Mouse (Mus musculus) cerebellum, adult 2 months (tissue): ENCODE data around the gene Urm1. TPM values are rescaled to one million over a fixed set of nuclear protein-coding genes. Genes with fewer than 3 reads are reported as not detected.
"Not testable (repeated sequence)": the region's sequence is repeated elsewhere in the genome, so short reads cannot be mapped to it uniquely, and the experiment has no call there.

ENCODE experiments used
- DNase-seq, 2 experiments: peaks; one replicate each; pipeline ENCODE4 v3.0.0; 2021
- H3K27ac ChIP-seq: fragments of 200-500 bp; 2 replicates; pipeline ENCODE4 v1.5.1; 2012; ENCODE audit warnings: low read length, control low read depth, inconsistent platforms; ENCODE audit not compliant: insufficient read depth
- H3K27me3 ChIP-seq: fragments of 200-500 bp; 2 replicates; pipeline ENCODE4 v1.6.1; 2012; ENCODE audit warnings: inconsistent platforms, mild to moderate bottlenecking, low read length, moderate library complexity; ENCODE audit not compliant: control insufficient read depth, insufficient read depth
- H3K4me1 ChIP-seq: fragments of 200-500 bp; 2 replicates; pipeline ENCODE4 v1.6.1; 2011; ENCODE audit warnings: low read length; ENCODE audit not compliant: control insufficient read depth, insufficient read depth
- H3K4me3 ChIP-seq: fragments of 200-500 bp; replicated peaks from 2 replicates; pipeline ENCODE3; 2011; ENCODE audit warnings: mild to moderate bottlenecking, low read depth, low read length, control low read depth; ENCODE audit not compliant: insufficient read depth
- CTCF ChIP-seq: fragments of 200-500 bp; IDR thresholded peaks from 2 replicates; pipeline ENCODE4 v1.5.1; 2011; ENCODE audit warnings: low read depth, mild to moderate bottlenecking, control low read depth, low read length, moderate library complexity, borderline replicate concordance; ENCODE audit not compliant: insufficient read depth
- POLR2A ChIP-seq: fragments of 200-500 bp; IDR thresholded peaks from 2 replicates; pipeline ENCODE4 v1.6.1; 2011; ENCODE audit warnings: low read length, control low read depth, borderline replicate concordance; ENCODE audit not compliant: insufficient read depth
- WGBS: fragments of 180-500 bp; shearing (Covaris S2); methylation state at CpG from one replicate; pipeline ENCODE4 v1.1.7; 2018; 5-methylcytosine and 5-hydroxymethylcytosine counted together
- polyA plus RNA-seq: library from polyadenylated mRNA; depleted of rRNA; stranded (reverse); fragments of >200 nt; gene quantifications from 2 replicates; pipeline ENCODE4 v1.2.3, GENCODE M21; 2012; rRNA removed

Urm1 gene
- polyA plus RNA-seq, result 78.6 and 89.6 TPM in 2 replicates

DNA sequence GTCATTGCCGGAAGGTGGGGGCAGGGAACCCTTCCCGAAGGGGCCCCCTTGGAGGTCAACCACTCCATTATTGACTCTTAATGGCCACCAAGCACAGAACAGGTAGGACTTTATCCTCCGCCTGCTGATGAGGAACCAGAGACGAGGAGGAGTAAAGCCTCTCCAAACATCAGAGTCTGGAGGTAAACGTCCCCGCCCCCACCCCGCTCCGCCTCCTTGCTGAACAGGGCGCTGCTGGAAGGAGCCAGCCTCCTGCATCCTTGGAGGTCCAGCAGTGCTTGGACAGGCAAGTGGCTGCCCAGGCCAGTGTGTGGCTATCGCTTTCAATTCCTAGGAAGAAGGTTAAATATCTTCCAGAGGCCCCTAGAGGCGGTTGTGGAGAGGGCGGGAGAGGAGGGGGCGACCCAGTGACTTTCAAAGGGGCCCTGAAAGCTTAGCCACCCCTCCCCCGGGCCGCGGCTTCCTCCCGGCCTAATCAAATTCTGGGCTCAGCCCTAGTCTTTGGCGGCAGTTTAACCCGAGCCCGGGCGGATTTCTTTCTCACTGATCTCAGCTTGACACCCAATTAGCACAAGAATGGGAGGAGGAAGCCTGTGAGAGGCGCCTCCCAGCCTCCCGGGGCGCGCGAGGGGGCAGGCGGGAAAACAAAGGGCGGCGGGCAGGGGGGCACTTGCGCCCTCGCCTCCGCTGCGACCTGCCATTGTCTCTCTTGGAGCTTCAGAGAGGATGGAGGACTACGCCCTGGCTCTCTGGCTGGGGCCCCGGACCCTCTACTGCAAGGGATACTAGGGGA is at the start of gene Urm1:
Gene Urm1, plus strand, starts transcription at position 51 of the 793 bp plus-strand sequence.
- Histone ChIP-seq H3K27me3 (no peaks in the 10 kb centered on the region), H3K27ac (peak within 1 kb of the TSS; percentile 69), H3K4me1 (peaks cover 4% of the 10 kb centered on the region; the same call in 1 of the 2 replicates), H3K4me3 (peak within 1 kb of the TSS; percentile 59)
- peak; percentile 62 to 69 for DNase-seq
- WGBS, result 2% methylated on average over 35 of the region's 35 CpGs
- TF ChIP-seq POLR2A, result peak; percentile 44; the same call in 1 of the 2 replicates
- TF ChIP-seq CTCF, result no peak

DNA sequence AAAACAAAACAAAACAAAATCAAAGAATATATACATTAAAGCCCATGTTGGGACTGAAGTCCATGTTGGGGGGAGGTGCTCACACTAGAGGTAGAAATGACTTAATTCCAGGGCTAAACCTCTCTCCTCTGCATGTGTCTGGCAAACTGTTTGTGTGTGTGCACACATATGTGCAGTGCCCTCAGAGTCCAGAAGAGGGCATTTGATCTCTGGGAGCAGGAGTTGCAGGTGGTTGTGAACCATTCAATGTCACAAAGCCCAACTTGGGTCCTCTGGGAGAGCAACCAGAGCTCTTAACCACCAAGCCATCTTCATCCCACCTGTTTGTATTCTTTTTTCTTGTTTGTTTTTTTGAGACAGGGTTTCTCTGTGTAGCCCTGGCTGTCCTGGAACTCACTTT is 49.7 kb upstream of the Urm1 start:
- Histone ChIP-seq H3K4me3 (no peak overlapping the region), H3K4me1 (no peaks in the 10 kb centered on the region; the same call in 1 of the 2 replicates), H3K27ac (no peak overlapping the region), H3K27me3 (no peaks in the 10 kb centered on the region)
- no peak for DNase-seq
- TF ChIP-seq POLR2A (no peak), CTCF (no peak)

- 80% methylated on average over 8 of the region's 8 CpGs for WGBS
- no peak for TF ChIP-seq CTCF
- TF ChIP-seq POLR2A, result no peak
- H3K4me1 ChIP-seq, result no peaks in the 10 kb centered on the region; the same call in 1 of the 2 replicates
- no peak overlapping the region for H3K4me3 ChIP-seq
- H3K27me3 ChIP-seq, result no peaks in the 10 kb centered on the region
- no peak overlapping the region for H3K27ac ChIP-seq
- DNase-seq, result no peak
Observed at GRCm38 (mm10) chr2:29771611-29772461, 48.0 kb upstream of the Urm1 start.

GRCm38 (mm10) chr2:29773323-29773722 is 46.6 kb upstream of the Urm1 start:
- no peak overlapping the region for H3K4me3 ChIP-seq
- no peak for TF ChIP-seq CTCF
- TF ChIP-seq POLR2A, result no peak
- no peaks in the 10 kb centered on the region for H3K4me1 ChIP-seq
- H3K27me3 ChIP-seq, result no peaks in the 10 kb centered on the region
- no peak for DNase-seq
- WGBS, result 91% methylated on average over 4 of the region's 4 CpGs
- H3K27ac ChIP-seq, result no peak overlapping the region

GRCm38 (mm10) chr2:29781256-29781655 is 38.6 kb upstream of the Urm1 start:
- not testable (repeated sequence) for H3K27ac ChIP-seq, DNase-seq, H3K27me3 ChIP-seq, H3K4me3 ChIP-seq, H3K4me1 ChIP-seq
- WGBS, result 94% methylated on average over 2 of the region's 2 CpGs

- WGBS, result 84% methylated on average over 4 of the region's 4 CpGs
- no peaks in the 10 kb centered on the region for H3K27me3 ChIP-seq
- TF ChIP-seq CTCF (no peak), POLR2A (no peak)
- no peak for DNase-seq
- no peak overlapping the region for H3K4me3 ChIP-seq
- no peak overlapping the region for H3K27ac ChIP-seq
- H3K4me1 ChIP-seq, result peaks cover 4% of the 10 kb centered on the region; the same call in 1 of the 2 replicates
Observed at GRCm38 (mm10) chr2:29784290-29784689, 35.6 kb upstream of the Urm1 start.

GRCm38 (mm10) chr2:29787104-29787917 is 32.6 kb upstream of the Urm1 start, which contains the start of gene Coq4:
Coq4 (plus strand) TSS chr2:29787493.
- Histone ChIP-seq H3K4me3 (peak within 1 kb of the TSS; percentile 97), H3K4me1 (peaks cover 4% of the 10 kb centered on the region; the same call in 1 of the 2 replicates), H3K27ac (peak within 1 kb of the TSS; percentile 26; the same call in 1 of the 2 replicates), H3K27me3 (no peaks in the 10 kb centered on the region)
- no peak for TF ChIP-seq CTCF
- TF ChIP-seq POLR2A, result peak; percentile 76; the same call in 1 of the 2 replicates
- 2% methylated on average over 31 of the region's 31 CpGs for WGBS
- peak; percentile 90 to 93 for DNase-seq
